Mouse (Mus musculus) neural tube, embryonic 15.5 days (tissue): ENCODE data around the gene Nkapd1. TPM values are rescaled to one million over a fixed set of nuclear protein-coding genes. Genes with fewer than 3 reads are reported as not detected.
A peak's percentile ranks its signal among the peaks of the same experiment; 100 is the strongest.

Experiments
- ATAC-seq: fragments of 200-750 bp; cut with Nextera tagmentation; 2 replicates; pipeline ENCODE4 v1.8.0; 2017; ENCODE audit warnings: mild to moderate bottlenecking, moderate TSS enrichment, moderate library complexity; ENCODE audit not compliant: low FRiP score
- H3K27ac ChIP-seq: fragments of 300-500 bp; sonication (generic); replicated peaks from 2 replicates; pipeline ENCODE4 v1.5.1; 2015; ENCODE audit warnings: mild to moderate bottlenecking, inconsistent platforms
- H3K27me3 ChIP-seq: fragments of 300-500 bp; sonication (generic); replicated peaks from 2 replicates; pipeline ENCODE4 v1.6.1; 2015; ENCODE audit warnings: inconsistent platforms
- H3K36me3 ChIP-seq: fragments of 300-500 bp; sonication (generic); 2 replicates; pipeline ENCODE4 v1.6.1; 2015; ENCODE audit warnings: inconsistent platforms
- H3K4me1 ChIP-seq: fragments of 300-500 bp; sonication (generic); 2 replicates; pipeline ENCODE4 v1.6.1; 2015; ENCODE audit warnings: inconsistent platforms
- H3K4me2 ChIP-seq: fragments of 300-500 bp; sonication (generic); 2 replicates; pipeline ENCODE4 v1.6.1; 2015; ENCODE audit warnings: inconsistent platforms, mild to moderate bottlenecking, moderate library complexity
- H3K4me3 ChIP-seq: fragments of 300-500 bp; sonication (generic); replicated peaks from 2 replicates; pipeline ENCODE4 v1.5.1; 2015; ENCODE audit warnings: mild to moderate bottlenecking, inconsistent platforms
- H3K9ac ChIP-seq: fragments of 300-500 bp; sonication (generic); replicated peaks from 2 replicates; pipeline ENCODE4 v1.6.1; 2015; ENCODE audit warnings: mild to moderate bottlenecking, inconsistent platforms
- H3K9me3 ChIP-seq: fragments of 300-500 bp; sonication (generic); replicated peaks from 2 replicates; pipeline ENCODE4 v1.6.1; 2016; ENCODE audit warnings: inconsistent platforms
- WGBS: fragments of 180-500 bp; shearing (Covaris S2); methylation state at CpG from one replicate; pipeline ENCODE4 v1.1.7; 2015; ENCODE audit warnings: mixed read lengths; 5-methylcytosine and 5-hydroxymethylcytosine counted together
- polyA plus RNA-seq: library from polyadenylated mRNA; unstranded; fragments of >200 nt; fragmentation: Nextera tagmentation; extraction: Ambion mirVana; gene quantifications from 2 replicates; pipeline ENCODE4 v1.2.1, GENCODE M21; 2015

Gene Nkapd1
- polyA plus RNA-seq = 18.0 and 18.1 TPM in 2 replicates

DNA sequence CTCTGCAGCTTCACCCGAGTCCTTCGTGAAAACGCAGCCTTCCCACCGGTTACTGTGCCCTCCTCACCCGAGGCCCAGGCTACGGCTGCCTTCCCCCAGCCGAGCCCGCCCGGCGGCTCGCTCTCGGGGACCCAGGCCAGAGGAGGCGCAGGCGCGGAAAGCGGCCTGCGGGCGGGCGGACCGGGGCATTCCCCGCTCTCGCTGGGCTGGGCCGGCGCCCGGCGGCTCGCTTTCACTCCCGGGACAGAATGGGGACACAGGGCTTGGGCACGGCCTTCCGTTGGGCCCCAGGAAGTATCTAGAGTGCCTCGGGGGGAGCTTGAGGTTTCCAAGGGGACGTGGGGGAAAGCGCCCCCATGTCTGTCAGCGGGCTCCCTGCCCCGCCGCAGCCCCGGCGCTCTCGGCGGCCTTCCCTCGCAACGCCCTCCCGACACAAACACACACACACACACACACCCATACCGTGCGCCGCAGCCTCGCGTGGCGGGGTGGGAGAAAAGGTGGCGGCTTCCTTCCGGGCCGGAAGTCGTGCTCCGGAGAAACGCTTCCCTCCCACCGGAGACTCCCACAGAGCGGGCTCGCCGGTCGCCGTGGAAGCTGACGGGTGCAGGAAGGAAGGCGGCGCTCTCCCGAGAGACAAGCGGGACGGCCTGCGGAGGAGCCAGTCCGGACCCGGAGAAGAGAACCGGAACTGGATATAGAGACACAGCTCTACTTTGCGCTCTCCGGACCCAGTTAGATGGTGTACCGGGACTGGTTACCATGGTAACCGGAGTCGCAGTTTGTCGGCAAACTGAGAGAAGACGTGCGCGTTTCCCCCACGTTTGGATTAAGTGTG is at the start of gene Nkapd1, which contains the start of gene Pih1d2:
Nkapd1 (minus strand) TSS at position 699 of the 838 bp plus-strand sequence.
Pih1d2 (plus strand) TSS at position 556 of the 838 bp plus-strand sequence.
- under 1% methylated on average over 72 of the region's 81 CpGs for WGBS
- Histone ChIP-seq H3K4me2 (peak within 1 kb of the TSS; percentile 84), H3K9me3 (no peaks in the 10 kb centered on the region)

GRCm38 (mm10) chr9:50666442-50666841 is 49.2 kb upstream of the Nkapd1 start:
- no peak overlapping the region for H3K4me3 ChIP-seq
- no peak for ATAC-seq
- H3K9me3 ChIP-seq = no peaks in the 10 kb centered on the region
- H3K4me1 ChIP-seq = no peaks in the 10 kb centered on the region
- peaks cover 58% of the 10 kb centered on the region for H3K36me3 ChIP-seq
- no peak overlapping the region for H3K9ac ChIP-seq
- H3K27me3 ChIP-seq = no peaks in the 10 kb centered on the region
- WGBS = 89% methylated on average over 6 of the region's 6 CpGs
- H3K4me2 ChIP-seq = no peak overlapping the region
- H3K27ac ChIP-seq = no peak overlapping the region

More for the DNA sequence above, at the start of gene Nkapd1, which contains the start of gene Pih1d2:
- peak; percentile 94 for ATAC-seq
- H3K9ac ChIP-seq = peak within 1 kb of the TSS; percentile 97
- no peaks in the 10 kb centered on the region for H3K27me3 ChIP-seq
- peaks cover 31% of the 10 kb centered on the region for H3K36me3 ChIP-seq
- peaks cover 27% of the 10 kb centered on the region for H3K4me1 ChIP-seq
- H3K27ac ChIP-seq = peak within 1 kb of the TSS; percentile 96
- peak within 1 kb of the TSS; percentile 100 for H3K4me3 ChIP-seq

DNA sequence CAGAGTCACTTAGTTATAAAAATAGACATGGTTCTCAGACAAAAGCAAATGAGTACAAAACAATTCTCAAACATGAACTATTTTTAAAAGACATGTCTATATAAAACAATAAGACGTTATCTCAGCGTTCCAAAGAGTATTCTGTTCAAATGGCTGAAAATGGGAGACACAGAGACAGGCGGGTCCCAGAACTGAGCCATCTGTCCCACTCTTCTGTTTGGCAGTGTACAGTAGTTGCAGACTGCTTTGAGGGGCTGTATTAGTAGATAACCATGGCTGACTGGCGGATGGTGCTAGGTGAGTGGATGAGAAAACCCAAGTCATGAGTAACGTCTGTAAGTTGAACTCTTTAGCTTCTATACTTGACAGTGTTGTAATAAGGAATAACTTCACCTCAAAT is 47.6 kb upstream of the Nkapd1 start:
- Histone ChIP-seq H3K27ac (no peak overlapping the region), H3K4me1 (peaks cover 8% of the 10 kb centered on the region), H3K4me2 (no peak overlapping the region), H3K4me3 (no peak overlapping the region), H3K36me3 (peaks cover 53% of the 10 kb centered on the region), H3K27me3 (no peaks in the 10 kb centered on the region), H3K9ac (no peak overlapping the region), H3K9me3 (no peaks in the 10 kb centered on the region)
- WGBS = 92% methylated on average over 5 of the region's 5 CpGs
- ATAC-seq = no peak

GRCm38 (mm10) chr9:50660431-50660830 is 43.2 kb upstream of the Nkapd1 start:
- no peaks in the 10 kb centered on the region for H3K9me3 ChIP-seq
- peak overlapping the region; percentile 94 for H3K4me3 ChIP-seq
- no peaks in the 10 kb centered on the region for H3K27me3 ChIP-seq
- peaks cover 34% of the 10 kb centered on the region for H3K36me3 ChIP-seq
- no peak for ATAC-seq
- H3K9ac ChIP-seq = peak overlapping the region; percentile 96
- peak overlapping the region; percentile 76 for H3K4me2 ChIP-seq
- H3K4me1 ChIP-seq = peaks cover 25% of the 10 kb centered on the region
- WGBS = 11% methylated on average over 12 of the region's 12 CpGs
- H3K27ac ChIP-seq = 0 out of 2 replicates have a peak overlapping the region, but pooled peaks have one; percentile 45

- Histone ChIP-seq H3K4me3 (peak within 1 kb of the TSS; percentile 94), H3K36me3 (peaks cover 33% of the 10 kb centered on the region), H3K9me3 (no peaks in the 10 kb centered on the region), H3K4me1 (peaks cover 25% of the 10 kb centered on the region), H3K27ac (peak within 1 kb of the TSS; percentile 89), H3K9ac (peak within 1 kb of the TSS; percentile 96), H3K4me2 (peak within 1 kb of the TSS; percentile 76), H3K27me3 (no peaks in the 10 kb centered on the region)
- peak; percentile 94 for ATAC-seq
- WGBS = under 1% methylated on average over 63 of the region's 63 CpGs
Measured at GRCm38 (mm10) chr9:50659392-50660217, 42.3 kb upstream of the Nkapd1 start, which contains the start of gene Dlat. Gene Dlat (minus strand): TSS chr9:50659780.

- Histone ChIP-seq H3K36me3 (peaks cover 32% of the 10 kb centered on the region), H3K9me3 (no peaks in the 10 kb centered on the region), H3K27me3 (no peaks in the 10 kb centered on the region), H3K9ac (peak overlapping the region; percentile 96), H3K4me1 (peaks cover 25% of the 10 kb centered on the region), H3K4me3 (peak overlapping the region; percentile 94), H3K4me2 (peak overlapping the region; percentile 76), H3K27ac (peak overlapping the region; percentile 89)
- under 1% methylated on average over 27 of the region's 28 CpGs for WGBS
- ATAC-seq = no peak; the same call in none of the 2 replicates
Measured at GRCm38 (mm10) chr9:50658941-50659388, 41.7 kb upstream of the Nkapd1 start.

- peak overlapping the region; percentile 94 for H3K4me3 ChIP-seq
- H3K9me3 ChIP-seq = no peaks in the 10 kb centered on the region
- H3K27me3 ChIP-seq = no peaks in the 10 kb centered on the region
- peak overlapping the region; percentile 76 for H3K4me2 ChIP-seq
- peaks cover 25% of the 10 kb centered on the region for H3K4me1 ChIP-seq
- ATAC-seq = no peak
- peaks cover 34% of the 10 kb centered on the region for H3K36me3 ChIP-seq
- H3K27ac ChIP-seq = peak overlapping the region; percentile 89
- peak overlapping the region; percentile 96 for H3K9ac ChIP-seq
- 21% methylated on average over 5 of the region's 5 CpGs for WGBS
Measured at GRCm38 (mm10) chr9:50658391-50658790, 41.1 kb upstream of the Nkapd1 start.

DNA sequence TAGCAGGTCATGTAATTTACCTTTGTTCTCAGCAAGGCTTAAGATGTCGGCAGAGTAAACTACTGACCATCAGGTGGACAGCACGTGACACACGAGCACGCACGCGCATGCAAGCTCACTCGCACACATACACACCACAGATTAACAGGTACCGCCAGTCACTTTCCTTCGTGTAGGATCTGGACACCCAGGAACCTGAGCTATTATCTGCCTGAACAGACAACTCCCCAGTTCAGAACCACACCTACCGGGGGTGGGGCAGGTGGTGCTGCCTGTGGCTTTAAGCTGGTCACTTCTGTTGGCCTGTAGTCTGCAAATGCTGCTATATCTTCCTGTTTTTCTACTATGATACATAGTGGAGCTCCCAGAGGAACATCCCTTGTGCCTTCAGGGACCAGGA is 33.2 kb upstream of the Nkapd1 start:
- Histone ChIP-seq H3K9me3 (no peaks in the 10 kb centered on the region), H3K4me3 (no peak overlapping the region), H3K27me3 (no peaks in the 10 kb centered on the region), H3K4me2 (no peak overlapping the region), H3K9ac (no peak overlapping the region), H3K36me3 (peaks cover 89% of the 10 kb centered on the region), H3K4me1 (no peaks in the 10 kb centered on the region), H3K27ac (no peak overlapping the region)
- WGBS = 95% methylated on average over 10 of the region's 10 CpGs
- ATAC-seq = no peak

GRCm38 (mm10) chr9:50646826-50647370 is 29.6 kb upstream of the Nkapd1 start:
- no peak for ATAC-seq
- Histone ChIP-seq H3K9ac (no peak overlapping the region), H3K27me3 (no peaks in the 10 kb centered on the region), H3K4me3 (no peak overlapping the region), H3K4me2 (no peak overlapping the region), H3K9me3 (no peaks in the 10 kb centered on the region), H3K4me1 (no peaks in the 10 kb centered on the region), H3K27ac (no peak overlapping the region), H3K36me3 (peaks cover 89% of the 10 kb centered on the region)
- WGBS = 81% methylated on average over 10 of the region's 10 CpGs

DNA sequence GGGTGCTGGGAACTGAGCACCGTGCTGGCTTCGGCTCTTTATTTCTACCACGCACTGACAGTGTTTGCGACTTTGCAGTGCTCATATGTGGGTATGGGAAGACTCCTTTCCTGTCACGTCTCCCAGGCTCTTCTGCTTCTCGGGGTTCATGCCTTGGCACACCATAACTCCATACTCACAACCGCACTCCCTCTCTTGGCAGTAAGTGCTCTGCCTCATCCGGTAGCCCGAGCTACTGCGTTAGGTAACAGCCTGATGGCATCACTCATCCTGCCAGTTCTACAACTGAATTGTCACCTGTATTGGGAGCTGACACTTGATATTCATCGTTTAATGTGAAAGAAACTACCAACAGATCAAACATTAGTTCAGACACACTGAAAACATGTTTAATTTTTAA is 17.0 kb upstream of the Nkapd1 start:
- Histone ChIP-seq H3K4me3 (no peak overlapping the region), H3K9ac (no peak overlapping the region), H3K4me1 (no peaks in the 10 kb centered on the region), H3K27me3 (no peaks in the 10 kb centered on the region), H3K9me3 (no peaks in the 10 kb centered on the region), H3K36me3 (peaks cover 53% of the 10 kb centered on the region), H3K27ac (no peak overlapping the region), H3K4me2 (no peak overlapping the region)
- WGBS = 96% methylated on average over 11 of the region's 11 CpGs
- no peak for ATAC-seq

DNA sequence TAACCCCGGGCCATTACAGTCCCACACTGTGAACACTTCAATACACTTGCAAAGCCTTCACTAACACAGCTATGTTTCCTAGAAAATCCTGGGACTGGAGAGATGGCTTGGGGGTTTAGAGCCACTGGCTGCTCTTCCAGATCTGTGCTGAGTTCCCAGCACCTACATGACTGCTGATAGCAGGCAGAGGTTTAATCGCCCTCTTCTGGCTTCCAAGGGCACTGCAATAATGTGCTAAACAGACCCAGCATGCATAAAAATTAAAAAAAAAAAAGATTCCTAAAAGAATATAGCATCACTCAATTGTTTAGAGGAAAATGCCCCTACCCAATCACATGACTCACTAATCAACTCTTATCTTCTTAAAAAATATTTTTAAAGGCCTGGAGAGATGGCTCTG is 15.8 kb upstream of the Nkapd1 start:
- no peak overlapping the region for H3K4me2 ChIP-seq
- H3K9me3 ChIP-seq = no peaks in the 10 kb centered on the region
- peaks cover 43% of the 10 kb centered on the region for H3K36me3 ChIP-seq
- no peak overlapping the region for H3K9ac ChIP-seq
- ATAC-seq = no peak
- WGBS = 60% methylated on average over 2 of the region's 2 CpGs
- H3K27ac ChIP-seq = no peak overlapping the region
- no peaks in the 10 kb centered on the region for H3K27me3 ChIP-seq
- no peak overlapping the region for H3K4me3 ChIP-seq
- H3K4me1 ChIP-seq = no peaks in the 10 kb centered on the region
